Mouse (Mus musculus) thymus, postnatal 25 days (tissue): ENCODE measurements at regions not wholly inside any gene's neighbourhood (a gene's known extent, or its start where the extent isn't known, plus 50 kb on each side); places are given as distances from the start of the nearest gene placed in this dataset.

ENCODE experiments used
- DNase-seq: peaks from one replicate; pipeline ENCODE4 v3.0.0; 2022

- DNase-seq: no peak
Measured at GRCm38 (mm10) chr16:7638955-7639755, 785.8 kb downstream of the Tmem114 start.

GRCm38 (mm10) chr16:7637993-7638392, 786.9 kb downstream of the Tmem114 start:
- DNase-seq: no peak

GRCm38 (mm10) chr16:7637121-7637700, 787.7 kb downstream of the Tmem114 start:
- DNase-seq: no peak

- no peak for DNase-seq
Measured at GRCm38 (mm10) chr16:7636326-7636725, 788.6 kb downstream of the Tmem114 start.

GRCm38 (mm10) chr16:7632474-7632873, 792.5 kb downstream of the Tmem114 start:
- DNase-seq: no peak

- DNase-seq: no peak
Measured at GRCm38 (mm10) chr16:7628351-7628750, 796.6 kb downstream of the Tmem114 start.

- DNase-seq: no peak
Measured at GRCm38 (mm10) chr16:7606602-7607001, 818.3 kb downstream of the Tmem114 start.

GRCm38 (mm10) chr16:7602428-7602827, 822.5 kb downstream of the Tmem114 start:
- DNase-seq: no peak

GRCm38 (mm10) chr16:7574879-7575278, 850.1 kb downstream of the Tmem114 start:
- no peak for DNase-seq

- DNase-seq: no peak
Measured at GRCm38 (mm10) chr16:7560841-7561240, 864.1 kb downstream of the Tmem114 start.

- DNase-seq: no peak
Measured at GRCm38 (mm10) chr16:7559177-7559576, 865.8 kb downstream of the Tmem114 start.

- no peak for DNase-seq
Measured at GRCm38 (mm10) chr16:7558637-7559036, 866.3 kb downstream of the Tmem114 start.

- DNase-seq: no peak
Measured at GRCm38 (mm10) chr16:7555911-7556310, 869.0 kb downstream of the Tmem114 start.

GRCm38 (mm10) chr16:7549568-7549967, 875.4 kb downstream of the Tmem114 start:
- DNase-seq: no peak

- DNase-seq: no peak
Measured at GRCm38 (mm10) chr16:7544067-7544466, 880.9 kb downstream of the Tmem114 start.

GRCm38 (mm10) chr16:7529811-7530210, 895.1 kb downstream of the Tmem114 start:
- DNase-seq: no peak

GRCm38 (mm10) chr16:7528963-7529362, 896.0 kb downstream of the Tmem114 start:
- DNase-seq: no peak

GRCm38 (mm10) chr16:7527923-7528776, 896.8 kb downstream of the Tmem114 start:
- no peak for DNase-seq

- DNase-seq: no peak
Measured at GRCm38 (mm10) chr16:7518711-7519110, 906.2 kb downstream of the Tmem114 start.
